Mouse (Mus musculus): Measurements from ENCODE around the gene Romo1.

DNA sequence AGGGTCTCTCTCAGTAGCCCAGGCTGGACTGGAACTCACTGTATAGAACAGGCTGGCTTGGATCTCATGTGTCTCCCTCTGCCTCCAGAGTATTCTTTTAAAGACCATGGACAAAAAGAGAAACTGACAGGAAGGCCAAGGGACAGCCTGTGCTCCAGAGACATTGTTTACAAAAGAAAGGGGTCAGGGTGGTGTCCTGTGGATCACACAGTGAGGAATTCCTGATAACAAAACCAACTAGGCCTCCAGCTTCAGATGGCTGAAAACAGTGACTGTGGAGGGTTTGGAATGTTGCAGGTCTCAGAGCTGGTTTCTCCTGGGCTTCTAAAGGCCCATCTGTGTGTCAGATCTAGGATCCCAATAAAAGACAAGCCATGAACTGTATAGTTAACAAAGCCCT is 50.7 kb downstream of the Romo1 start:
- no peak for TF ChIP-seq CTCF (IDR thresholded peaks at IDR 0.05; ENCODE audit: extremely low read depth, insufficient read depth, insufficient read length, insufficient replicate concordance)
- TF ChIP-seq POLR2A (IDR thresholded peaks at IDR 0.05; ENCODE audit: low read depth, low read length), result no peak
